Mouse (Mus musculus): ENCODE data around the gene Siglec1. TPM values are rescaled to one million over a fixed set of nuclear protein-coding genes. Genes with fewer than 3 reads are reported as not detected.

Gene Siglec1
- polyA plus RNA-seq (2014; fragmentation: Nextera tagmentation; extraction: Ambion mirVana), result 0.09 and 0.43 TPM in 2 replicates

DNA sequence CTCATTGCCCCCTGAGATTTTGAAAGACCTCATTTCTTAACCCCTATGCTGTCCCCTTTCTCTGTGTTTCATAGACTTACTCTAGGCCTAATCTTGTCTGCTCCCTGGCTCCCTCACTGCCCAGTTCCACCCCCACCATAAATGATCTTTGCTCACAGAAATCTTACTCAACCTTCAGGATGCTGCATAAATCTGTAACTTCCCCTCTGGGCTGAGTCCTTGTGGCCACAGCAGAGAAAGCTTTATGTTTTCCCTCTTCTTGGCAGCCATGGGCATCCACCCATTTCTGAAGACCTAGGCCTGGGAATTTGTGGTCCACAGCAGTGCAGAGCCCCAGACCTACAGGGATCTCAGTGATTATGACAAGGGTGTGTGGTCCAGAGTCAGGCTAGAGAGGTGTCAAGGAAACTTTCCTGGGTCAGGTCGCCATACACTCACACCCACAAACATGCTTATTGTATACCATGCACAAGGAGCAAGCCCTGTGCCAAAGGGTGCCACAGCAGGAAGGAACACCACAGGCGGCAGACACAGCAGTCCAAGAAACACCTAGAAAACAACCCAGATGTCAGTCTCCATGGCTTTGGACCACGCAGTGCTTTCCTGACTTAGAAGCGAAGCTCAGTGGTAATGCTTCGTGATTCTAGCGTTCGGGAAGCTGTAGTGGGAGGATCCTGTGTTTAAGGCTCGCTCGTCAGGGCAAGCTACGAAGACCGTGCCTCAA, at the start of gene Siglec1:
Siglec1 (minus strand) TSS at position 99 of the 724 bp plus-strand sequence.
- 86% methylated on average over 11 of the region's 11 CpGs for WGBS
- Histone ChIP-seq H3K9ac (replicated peaks; ENCODE audit: low read depth, low read length) (no peak within 1 kb of the TSS), H3K4me1 (ENCODE audit: control insufficient read depth, insufficient read depth, low read length) (no peaks in the 10 kb centered on the region), H3K9me3 (ENCODE audit: control insufficient read depth, low read length) (no peaks in the 10 kb centered on the region), H3K4me3 (ENCODE audit: low read depth, low read length) (no peak within 1 kb of the TSS), H3K27ac (ENCODE audit: low read depth, low read length) (no peak within 1 kb of the TSS), H3K36me3 (ENCODE audit: control insufficient read depth, insufficient read depth, low read length) (no peaks in the 10 kb centered on the region), H3K27me3 (ENCODE audit: control insufficient read depth, insufficient read depth, low read length) (no peaks in the 10 kb centered on the region), H3K4me2 (ENCODE audit: low read depth, low read length) (no peak within 1 kb of the TSS)
- ATAC-seq (ENCODE audit: low read depth), result no peak

DNA sequence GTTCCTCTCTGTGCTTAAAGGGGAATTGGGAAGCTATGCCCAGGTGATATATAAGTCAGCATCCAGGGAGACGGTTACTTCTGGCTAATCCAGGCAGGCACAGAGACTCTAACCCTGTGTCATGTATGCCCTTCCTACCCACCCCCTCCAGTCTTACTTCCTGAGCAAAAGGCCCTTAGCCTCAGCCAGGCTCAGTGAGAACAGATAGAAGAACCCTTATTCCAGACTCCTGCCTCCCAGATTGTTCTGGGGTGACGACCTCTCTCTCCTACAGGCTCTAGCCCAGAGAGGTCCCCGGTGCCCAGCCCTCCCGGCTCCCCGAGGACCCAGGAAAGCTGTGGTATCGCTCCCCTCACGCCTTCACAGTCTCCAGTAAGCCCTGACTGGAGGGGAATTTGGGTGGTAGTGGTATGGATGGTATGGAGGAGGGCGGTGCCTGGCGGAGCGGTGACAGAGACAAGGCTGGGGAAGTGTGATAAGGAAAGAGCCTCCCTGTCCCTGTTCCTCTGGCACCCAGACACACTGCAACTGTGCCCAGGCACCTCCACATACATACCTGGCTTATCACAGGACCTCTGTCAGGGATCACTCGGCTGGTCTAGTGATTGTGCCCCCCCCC, 49.1 kb upstream of the Siglec1 start:
- Histone ChIP-seq H3K9me3 (ENCODE audit: control insufficient read depth, low read length) (no peaks in the 10 kb centered on the region), H3K27me3 (ENCODE audit: control insufficient read depth, insufficient read depth, low read length) (no peaks in the 10 kb centered on the region), H3K36me3 (ENCODE audit: control insufficient read depth, insufficient read depth, low read length) (no peaks in the 10 kb centered on the region), H3K27ac (ENCODE audit: low read depth, low read length) (no peak overlapping the region), H3K9ac (replicated peaks; ENCODE audit: low read depth, low read length) (no peak overlapping the region), H3K4me3 (ENCODE audit: low read depth, low read length) (no peak overlapping the region), H3K4me2 (ENCODE audit: low read depth, low read length) (no peak overlapping the region), H3K4me1 (ENCODE audit: control insufficient read depth, insufficient read depth, low read length) (no peaks in the 10 kb centered on the region)
- WGBS, result 74% methylated on average over 11 of the region's 11 CpGs
- no peak for ATAC-seq (ENCODE audit: low read depth)

DNA sequence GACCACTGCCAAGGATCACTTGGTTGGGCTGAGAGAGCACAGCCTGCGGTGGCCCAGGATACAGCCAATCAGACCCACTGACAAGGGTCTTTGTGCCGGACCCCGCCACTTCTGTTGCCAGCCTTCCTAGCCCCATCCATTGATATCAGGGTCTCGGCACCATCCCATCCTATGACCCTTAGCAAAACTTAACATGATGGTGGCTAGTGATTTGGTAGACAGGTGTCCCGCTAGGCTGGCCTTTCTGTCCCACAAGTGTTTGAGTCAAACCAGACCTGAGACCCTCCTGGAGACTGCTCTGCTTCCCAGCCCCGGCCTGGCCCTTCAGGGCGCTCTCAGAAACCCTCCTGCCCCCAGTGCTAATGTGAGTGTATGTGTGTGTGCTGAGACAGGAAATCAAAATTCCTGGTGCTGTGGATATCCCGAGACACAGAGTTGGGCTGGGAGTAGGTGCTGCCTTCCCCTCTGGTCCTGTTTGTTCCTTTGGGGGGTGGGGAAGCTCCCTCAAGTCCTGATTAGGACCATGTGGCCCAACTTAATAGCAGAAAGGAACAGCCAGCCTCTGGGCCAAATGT, 48.3 kb upstream of the Siglec1 start:
- WGBS, result 92% methylated on average over 8 of the region's 8 CpGs
- Histone ChIP-seq H3K4me3 (ENCODE audit: low read depth, low read length) (no peak overlapping the region), H3K4me1 (ENCODE audit: control insufficient read depth, insufficient read depth, low read length) (no peaks in the 10 kb centered on the region), H3K27ac (ENCODE audit: low read depth, low read length) (no peak overlapping the region), H3K9me3 (ENCODE audit: control insufficient read depth, low read length) (no peaks in the 10 kb centered on the region), H3K36me3 (ENCODE audit: control insufficient read depth, insufficient read depth, low read length) (no peaks in the 10 kb centered on the region), H3K4me2 (ENCODE audit: low read depth, low read length) (no peak overlapping the region), H3K9ac (replicated peaks; ENCODE audit: low read depth, low read length) (0 out of 2 replicates have a peak overlapping the region, but pooled peaks have one; percentile 3), H3K27me3 (ENCODE audit: control insufficient read depth, insufficient read depth, low read length) (no peaks in the 10 kb centered on the region)
- ATAC-seq (ENCODE audit: low read depth), result no peak

DNA sequence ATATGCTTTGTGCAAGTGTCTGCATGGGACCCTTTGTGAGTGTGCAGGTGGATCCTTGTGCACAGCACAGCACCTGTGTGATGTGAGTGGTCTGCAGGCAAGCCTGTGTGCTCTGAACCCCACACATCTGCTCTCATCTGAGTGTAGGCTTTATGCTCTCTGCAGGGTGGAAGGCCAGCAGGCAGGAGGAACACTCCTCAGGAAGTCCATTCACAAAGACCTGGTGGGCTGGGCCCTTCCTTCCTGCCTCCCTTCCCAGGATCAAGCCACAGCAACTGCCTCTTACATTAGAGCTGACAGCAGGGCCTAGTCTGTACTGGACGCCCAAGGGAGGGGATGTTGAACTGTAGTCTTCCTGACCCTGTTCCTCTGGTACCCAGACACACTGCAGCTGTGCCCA, 47.8 kb upstream of the Siglec1 start:
- H3K9ac ChIP-seq (replicated peaks; ENCODE audit: low read depth, low read length), result 0 out of 2 replicates have a peak overlapping the region, but pooled peaks have one; percentile 3

DNA sequence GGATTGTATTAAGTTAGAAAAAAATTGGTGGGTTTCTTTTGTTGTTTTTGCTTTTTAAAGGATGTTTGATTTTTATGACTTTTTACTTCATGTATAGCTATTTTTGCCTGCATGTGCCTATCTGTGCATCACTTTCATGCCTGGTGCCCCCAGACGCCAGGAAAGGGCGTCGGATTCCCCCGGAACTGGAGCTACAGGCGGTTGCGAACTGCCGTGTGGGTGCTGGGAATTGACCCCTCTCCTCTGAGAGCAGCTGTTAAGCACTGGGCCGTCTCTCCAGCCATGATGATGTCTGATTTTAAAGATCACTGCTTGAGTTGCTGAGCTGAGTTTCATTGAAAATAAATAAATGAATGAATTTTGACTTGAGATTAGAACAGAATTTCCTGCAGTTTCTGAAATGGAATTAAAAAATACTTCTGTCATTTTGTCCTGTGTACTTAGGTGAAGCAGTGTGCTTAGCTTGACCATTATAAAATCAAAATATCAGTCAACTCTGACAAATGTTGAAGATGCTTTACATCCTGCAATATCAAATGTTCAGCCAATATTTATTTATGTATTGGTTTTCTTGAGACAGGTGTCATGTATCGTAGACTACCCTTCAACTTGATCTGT, 46.5 kb upstream of the Siglec1 start, which contains the start of gene Gm11037:
Gm11037 (plus strand) TSS at position 568 of the 618 bp plus-strand sequence.
- Histone ChIP-seq H3K27me3 (ENCODE audit: control insufficient read depth, insufficient read depth, low read length) (no peaks in the 10 kb centered on the region), H3K4me3 (ENCODE audit: low read depth, low read length) (no peak within 1 kb of the TSS), H3K27ac (ENCODE audit: low read depth, low read length) (no peak within 1 kb of the TSS), H3K9me3 (ENCODE audit: control insufficient read depth, low read length) (no peaks in the 10 kb centered on the region), H3K9ac (replicated peaks; ENCODE audit: low read depth, low read length) (no peak within 1 kb of the TSS), H3K4me1 (ENCODE audit: control insufficient read depth, insufficient read depth, low read length) (no peaks in the 10 kb centered on the region), H3K4me2 (ENCODE audit: low read depth, low read length) (no peak within 1 kb of the TSS), H3K36me3 (ENCODE audit: control insufficient read depth, insufficient read depth, low read length) (no peaks in the 10 kb centered on the region)
- ATAC-seq (ENCODE audit: low read depth), result no peak
- WGBS, result 84% methylated on average over 9 of the region's 9 CpGs

More for the DNA sequence above, 47.8 kb upstream of the Siglec1 start:
- Histone ChIP-seq H3K27me3 (ENCODE audit: control insufficient read depth, insufficient read depth, low read length) (no peaks in the 10 kb centered on the region), H3K36me3 (ENCODE audit: control insufficient read depth, insufficient read depth, low read length) (no peaks in the 10 kb centered on the region), H3K9me3 (ENCODE audit: control insufficient read depth, low read length) (no peaks in the 10 kb centered on the region), H3K4me3 (ENCODE audit: low read depth, low read length) (no peak overlapping the region), H3K4me1 (ENCODE audit: control insufficient read depth, insufficient read depth, low read length) (no peaks in the 10 kb centered on the region), H3K27ac (ENCODE audit: low read depth, low read length) (no peak overlapping the region), H3K4me2 (ENCODE audit: low read depth, low read length) (no peak overlapping the region)
- 81% methylated on average over 1 of the region's 1 CpGs for WGBS
- no peak for ATAC-seq (ENCODE audit: low read depth)

DNA sequence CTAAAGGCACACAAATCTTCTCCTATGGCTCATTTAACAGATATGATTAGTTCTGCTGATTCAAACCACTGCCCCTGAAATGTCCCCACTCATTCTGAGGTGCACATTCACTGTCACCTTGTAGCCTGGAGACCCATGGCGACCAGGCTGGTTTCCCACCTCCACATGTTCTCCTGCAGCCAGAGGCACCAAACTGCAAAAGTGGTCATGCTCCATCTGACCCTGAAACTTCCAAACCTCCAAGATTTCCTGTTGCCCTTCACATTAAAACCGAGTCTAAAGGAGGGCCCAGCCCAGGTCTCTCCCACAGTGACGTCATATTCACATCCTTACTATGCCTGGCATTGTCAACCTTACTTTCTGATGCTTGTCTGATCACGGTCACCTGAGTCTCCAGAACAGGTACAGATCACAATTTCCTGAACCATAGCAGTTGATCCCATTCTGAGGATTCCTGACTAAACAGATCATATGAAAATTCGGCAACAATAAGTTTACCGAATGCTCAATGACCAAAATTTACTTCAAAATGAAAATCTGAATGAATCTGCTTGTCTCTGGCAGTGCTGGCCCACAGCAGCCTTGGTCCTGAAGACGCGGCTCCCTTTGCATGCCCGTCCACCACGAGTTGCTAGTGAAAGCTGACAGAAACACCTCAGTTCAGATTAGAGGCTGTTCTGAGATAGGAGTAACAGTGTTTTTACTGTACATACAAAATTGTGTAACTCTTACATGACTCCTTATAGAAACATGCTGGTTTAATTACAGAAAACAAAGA, 45.7 kb upstream of the Siglec1 start:
- no peak overlapping the region for H3K4me2 ChIP-seq (ENCODE audit: low read depth, low read length)
- H3K27ac ChIP-seq (ENCODE audit: low read depth, low read length), result no peak overlapping the region
- WGBS, result 81% methylated on average over 10 of the region's 10 CpGs
- no peak overlapping the region for H3K4me3 ChIP-seq (ENCODE audit: low read depth, low read length)
- no peaks in the 10 kb centered on the region for H3K27me3 ChIP-seq (ENCODE audit: control insufficient read depth, insufficient read depth, low read length)
- H3K4me1 ChIP-seq (ENCODE audit: control insufficient read depth, insufficient read depth, low read length), result peaks cover 3% of the 10 kb centered on the region
- H3K9ac ChIP-seq (replicated peaks; ENCODE audit: low read depth, low read length), result no peak overlapping the region
- ATAC-seq (ENCODE audit: low read depth), result no peak
- no peaks in the 10 kb centered on the region for H3K9me3 ChIP-seq (ENCODE audit: control insufficient read depth, low read length)
- H3K36me3 ChIP-seq (ENCODE audit: control insufficient read depth, insufficient read depth, low read length), result no peaks in the 10 kb centered on the region

DNA sequence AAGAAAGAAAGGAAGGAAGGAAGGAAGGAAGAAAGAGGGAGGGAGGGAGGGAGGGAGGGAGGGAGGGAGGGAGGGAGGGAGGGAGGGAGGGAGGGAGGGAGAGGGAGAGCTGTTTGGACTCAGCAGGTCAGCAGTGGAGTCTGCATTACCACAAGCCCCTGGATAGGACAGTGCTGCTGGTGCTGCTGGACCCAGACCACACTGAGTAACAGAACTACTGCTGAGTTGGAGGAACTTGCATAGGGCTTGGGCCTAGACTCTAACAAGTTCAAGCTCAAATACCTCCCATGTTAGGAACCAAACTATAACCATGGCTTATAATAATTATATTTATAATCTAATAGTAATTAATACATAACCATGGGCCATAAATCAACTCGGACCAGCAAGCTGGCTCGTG, 44.3 kb upstream of the Siglec1 start:
- H3K4me3 ChIP-seq (ENCODE audit: low read depth, low read length), result no peak overlapping the region
- no peak overlapping the region for H3K9ac ChIP-seq (replicated peaks; ENCODE audit: low read depth, low read length)
- 75% methylated on average over 2 of the region's 2 CpGs for WGBS
- H3K4me2 ChIP-seq (ENCODE audit: low read depth, low read length), result no peak overlapping the region
- no peaks in the 10 kb centered on the region for H3K9me3 ChIP-seq (ENCODE audit: control insufficient read depth, low read length)
- no peak for ATAC-seq (ENCODE audit: low read depth)
- no peaks in the 10 kb centered on the region for H3K36me3 ChIP-seq (ENCODE audit: control insufficient read depth, insufficient read depth, low read length)
- H3K4me1 ChIP-seq (ENCODE audit: control insufficient read depth, insufficient read depth, low read length), result peaks cover 8% of the 10 kb centered on the region
- H3K27me3 ChIP-seq (ENCODE audit: control insufficient read depth, insufficient read depth, low read length), result no peaks in the 10 kb centered on the region
- no peak overlapping the region for H3K27ac ChIP-seq (ENCODE audit: low read depth, low read length)

DNA sequence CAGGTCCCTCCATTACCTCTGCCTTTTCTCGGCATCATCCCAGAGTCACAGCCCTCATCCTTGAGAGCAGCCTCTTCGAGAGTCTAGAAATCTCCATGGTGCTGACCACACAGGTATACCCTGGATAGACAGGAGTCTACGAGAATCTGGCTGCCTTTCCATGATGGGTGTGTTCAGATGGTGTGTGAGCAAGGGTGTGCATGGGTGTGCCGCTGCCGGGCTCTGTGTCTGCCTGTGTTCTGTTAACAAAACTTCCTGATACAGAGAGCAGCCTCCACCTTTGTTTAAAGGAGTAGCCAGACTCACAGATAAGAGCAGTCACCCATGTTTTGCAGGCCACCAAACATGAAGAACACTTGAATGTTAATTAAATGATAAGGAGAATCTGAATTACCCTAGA, 43.3 kb upstream of the Siglec1 start:
- H3K9me3 ChIP-seq (ENCODE audit: control insufficient read depth, low read length), result no peaks in the 10 kb centered on the region
- H3K9ac ChIP-seq (replicated peaks; ENCODE audit: low read depth, low read length), result no peak overlapping the region
- 84% methylated on average over 5 of the region's 5 CpGs for WGBS
- ATAC-seq (ENCODE audit: low read depth), result no peak
- no peaks in the 10 kb centered on the region for H3K27me3 ChIP-seq (ENCODE audit: control insufficient read depth, insufficient read depth, low read length)
- H3K36me3 ChIP-seq (ENCODE audit: control insufficient read depth, insufficient read depth, low read length), result no peaks in the 10 kb centered on the region
- peaks cover 8% of the 10 kb centered on the region for H3K4me1 ChIP-seq (ENCODE audit: control insufficient read depth, insufficient read depth, low read length)
- no peak overlapping the region for H3K4me3 ChIP-seq (ENCODE audit: low read depth, low read length)
- H3K27ac ChIP-seq (ENCODE audit: low read depth, low read length), result no peak overlapping the region
- H3K4me2 ChIP-seq (ENCODE audit: low read depth, low read length), result no peak overlapping the region
